Mouse (Mus musculus) layer of hippocampus, postnatal 14 days (tissue): Measurements from ENCODE around the gene Nphs1. TPM values are rescaled to one million over a fixed set of nuclear protein-coding genes. Genes with fewer than 3 reads are reported as not detected.
"Not testable (repeated sequence)": the region's sequence is repeated elsewhere in the genome, so short reads cannot be mapped to it uniquely, and the experiment has no call there.

Source experiments
- DNase-seq, 2 experiments: peaks; one replicate each; pipeline ENCODE4 v3.0.0; 2021 to 2022; ENCODE audit warnings: low spot score in 2 of 2, mixed read lengths in 1 of 2
- total RNA-seq, 2 experiments: library from RNA; stranded (reverse); gene quantifications; 2 replicates each; pipeline ENCODE4 v1.2.3; 2021

Nphs1 gene
- total RNA-seq, 2 experiments from 2014 or later: 1.2 to 1.3 TPM

DNA sequence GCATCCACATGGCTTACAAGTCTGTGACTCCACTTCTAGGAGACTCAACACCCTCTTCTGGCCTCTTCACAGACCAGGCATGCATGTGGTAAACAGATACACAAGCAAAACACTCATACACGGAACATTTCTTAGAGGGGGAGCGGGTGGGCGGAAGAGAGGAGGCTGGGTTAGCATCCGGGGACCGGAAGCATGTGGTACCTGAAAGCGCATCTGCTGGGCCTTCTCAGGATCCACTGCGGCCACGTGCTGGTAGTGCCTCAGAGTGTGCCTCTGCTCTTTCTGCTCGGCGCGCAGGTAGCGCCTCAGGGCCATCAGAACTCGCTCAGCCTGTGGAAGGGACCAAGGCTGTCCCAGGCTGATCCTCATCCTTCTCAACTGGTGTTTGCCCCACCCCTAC is 18.4 kb upstream of the Nphs1 start:
- no peak for DNase-seq

DNA sequence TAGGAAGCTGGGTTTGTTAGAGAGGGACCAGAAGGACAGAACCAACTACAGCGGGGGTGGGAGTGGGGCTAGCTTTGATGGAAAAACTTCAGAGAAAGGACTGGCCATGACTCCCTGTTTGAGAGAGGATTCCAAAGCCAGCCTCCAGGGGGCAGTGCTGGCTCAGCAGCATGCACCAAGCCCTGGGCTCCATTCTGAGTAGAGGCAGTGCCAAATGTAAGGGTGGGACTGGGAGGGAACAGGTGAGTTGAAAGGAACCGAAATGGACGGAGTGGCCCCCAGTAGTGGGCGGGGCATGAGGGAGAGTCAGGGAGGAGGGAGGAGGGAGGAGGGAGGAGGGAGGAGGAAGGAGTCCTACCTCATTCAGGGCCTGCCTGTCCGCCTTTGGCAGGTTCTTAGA is 17.4 kb upstream of the Nphs1 start:
- DNase-seq: peak; percentile 63 to 64

DNA sequence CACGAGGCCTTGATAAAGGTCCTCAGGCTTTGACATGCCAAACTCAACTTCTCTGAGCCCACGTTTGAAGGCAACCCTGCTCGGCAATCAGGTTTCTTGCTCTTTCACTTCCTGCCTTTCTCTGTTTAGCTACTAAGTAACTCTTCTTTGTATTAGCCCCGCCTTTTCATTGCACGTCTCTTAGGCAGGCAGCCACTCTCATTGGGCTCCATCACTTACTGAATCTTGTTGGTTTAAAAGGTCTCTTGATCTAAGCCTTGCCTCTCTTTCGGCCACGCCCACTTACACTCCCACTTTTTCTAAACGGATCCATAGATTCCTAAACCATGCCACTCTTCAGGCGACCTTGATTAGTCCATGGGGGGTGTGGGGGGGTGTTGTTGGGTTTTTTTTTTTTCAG is 14.4 kb upstream of the Nphs1 start:
- DNase-seq: no peak

DNA sequence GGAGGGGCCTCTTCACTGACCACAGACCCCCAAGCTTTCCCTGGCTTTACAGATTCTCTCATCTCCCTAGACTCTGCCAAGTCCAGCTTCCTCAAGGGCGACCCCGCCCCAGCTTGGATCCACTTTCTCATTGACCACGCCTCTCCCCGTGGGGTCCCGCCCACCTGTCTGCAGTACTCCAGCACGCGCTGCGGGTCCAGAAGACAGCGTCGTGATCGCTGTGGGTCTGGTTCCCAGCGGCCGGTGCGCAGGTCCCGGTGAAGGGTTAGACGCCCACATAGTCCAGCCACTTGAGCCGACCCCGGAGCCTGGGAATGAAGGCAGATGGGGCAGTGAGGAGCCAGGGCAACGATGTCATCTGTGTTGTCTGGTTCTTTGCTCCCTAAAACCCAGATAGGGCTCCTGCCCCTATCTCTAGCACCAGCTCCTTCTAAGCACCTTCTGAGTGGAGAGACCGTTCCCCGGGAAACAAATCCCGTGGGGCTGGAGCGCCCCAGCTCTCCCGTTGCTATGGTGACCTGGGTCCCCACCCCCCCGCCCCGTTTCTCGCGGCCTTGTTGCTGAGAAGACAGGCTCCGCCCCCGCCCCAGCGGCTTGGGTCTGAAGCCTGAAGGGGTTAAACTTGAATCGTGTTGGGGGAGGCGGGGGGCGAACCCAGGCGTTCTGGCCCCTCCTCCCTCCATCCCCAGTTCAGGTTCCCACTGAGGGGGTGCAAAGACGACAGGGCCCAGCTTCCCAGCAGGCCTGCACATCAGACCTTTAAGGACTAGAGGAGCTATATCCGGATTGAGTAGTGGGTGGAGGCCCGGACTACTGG is 13.8 kb upstream of the Nphs1 start:
- DNase-seq: peak; percentile 76 to 82

DNA sequence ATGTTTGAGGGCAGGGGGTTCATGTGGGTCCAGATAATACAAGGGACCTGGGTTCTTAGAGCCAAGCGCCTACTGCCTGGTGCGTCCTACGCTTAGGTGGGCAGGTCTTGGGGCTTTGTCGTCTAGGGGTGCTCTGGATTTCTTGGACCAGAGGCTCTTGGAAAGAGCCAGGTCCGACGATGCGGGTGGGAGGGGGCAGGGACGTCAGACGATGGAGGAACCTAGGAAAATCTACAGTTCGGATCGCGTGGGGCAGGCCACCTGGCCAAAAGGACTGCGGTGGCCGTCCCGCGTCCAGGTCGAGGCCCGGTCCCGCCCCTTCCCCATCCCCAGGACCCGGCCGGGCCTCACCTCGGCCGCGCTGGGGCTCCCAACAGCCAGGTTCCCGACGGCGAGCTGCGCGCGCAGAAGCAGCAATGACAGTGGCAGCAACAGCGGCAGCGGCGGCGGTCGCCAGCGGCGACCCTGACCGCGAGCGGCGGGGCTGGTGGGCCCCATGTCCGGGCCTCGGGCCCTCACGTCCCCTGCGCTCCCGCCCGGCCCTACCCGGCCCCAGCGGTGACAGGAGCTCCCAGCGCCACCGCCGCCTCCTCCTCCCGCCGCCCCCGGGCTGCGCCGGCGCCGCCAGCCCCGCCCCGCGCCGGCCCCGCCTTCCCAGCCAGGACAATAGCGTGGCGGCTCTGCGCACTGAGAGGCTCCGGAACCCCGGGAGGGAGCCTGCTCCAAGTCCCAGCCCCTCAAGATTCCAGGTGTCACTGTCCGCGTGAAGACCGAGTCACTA is 13.0 kb upstream of the Nphs1 start, which contains the start of gene Aplp1:
TSS of gene Aplp1 (minus strand) at position 565 of the 781 bp plus-strand sequence.
- DNase-seq: peak; percentile 69 to 73

DNA sequence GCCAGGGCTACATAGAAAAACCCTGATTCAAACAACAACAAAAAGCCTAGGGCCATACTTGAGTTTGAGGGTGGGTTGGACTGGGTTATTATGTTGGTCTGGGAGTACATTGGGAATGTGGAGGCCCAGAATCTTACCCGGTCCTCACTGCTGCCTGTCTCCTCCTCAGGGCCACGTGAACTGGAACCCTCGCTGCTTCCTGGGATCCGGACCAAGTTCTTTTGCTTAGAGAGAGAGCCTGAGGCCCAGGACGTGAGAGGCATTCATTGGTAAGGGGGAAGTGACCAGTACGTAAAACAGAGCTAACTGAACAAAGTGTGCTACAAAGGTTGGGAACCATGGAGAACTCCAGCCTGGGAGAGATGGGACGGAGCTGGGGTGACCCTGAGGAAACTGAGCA is 7.9 kb upstream of the Nphs1 start:
- DNase-seq: peak in 1 of 2 experiments; percentile 48

DNA sequence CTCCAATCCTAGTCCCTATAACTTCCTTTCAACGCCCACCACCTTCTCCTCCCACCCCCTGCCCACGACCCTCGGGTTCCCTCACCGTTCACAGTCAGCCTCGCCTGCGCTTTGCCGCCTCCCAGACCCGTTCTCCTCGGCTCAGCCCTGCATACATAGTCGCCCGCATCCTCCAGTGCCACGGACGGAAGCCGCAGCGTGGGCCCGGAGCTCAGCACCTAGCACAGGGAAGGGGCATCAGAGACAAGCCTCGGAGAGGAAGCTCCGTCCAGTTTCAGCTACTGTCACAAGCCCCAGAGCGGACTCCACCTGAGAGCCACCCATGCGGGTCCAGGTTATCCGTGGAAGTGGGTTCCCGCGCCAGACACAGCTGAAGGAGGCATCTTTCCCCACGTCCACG is 4.8 kb upstream of the Nphs1 start:
- no peak for DNase-seq

DNA sequence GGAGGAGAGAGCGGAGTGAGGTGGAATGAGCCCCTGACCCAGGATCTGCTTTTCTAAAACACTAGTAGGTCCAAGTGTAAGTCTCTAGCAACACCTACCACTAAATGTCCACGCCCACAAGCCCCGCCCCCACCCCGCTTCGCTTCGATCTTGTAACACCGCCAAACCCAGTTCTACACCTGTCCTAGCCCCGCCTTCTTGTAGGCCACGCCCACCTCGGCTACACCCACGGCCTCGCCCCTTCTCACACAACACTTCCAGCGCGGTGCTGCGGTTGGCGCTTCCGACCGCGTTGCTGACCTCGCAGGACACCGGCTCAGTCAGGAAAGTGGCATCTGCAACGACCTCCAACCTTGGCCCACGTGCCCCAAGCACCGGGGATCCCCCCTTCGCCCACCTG is 4.3 kb upstream of the Nphs1 start:
- no peak for DNase-seq

DNA sequence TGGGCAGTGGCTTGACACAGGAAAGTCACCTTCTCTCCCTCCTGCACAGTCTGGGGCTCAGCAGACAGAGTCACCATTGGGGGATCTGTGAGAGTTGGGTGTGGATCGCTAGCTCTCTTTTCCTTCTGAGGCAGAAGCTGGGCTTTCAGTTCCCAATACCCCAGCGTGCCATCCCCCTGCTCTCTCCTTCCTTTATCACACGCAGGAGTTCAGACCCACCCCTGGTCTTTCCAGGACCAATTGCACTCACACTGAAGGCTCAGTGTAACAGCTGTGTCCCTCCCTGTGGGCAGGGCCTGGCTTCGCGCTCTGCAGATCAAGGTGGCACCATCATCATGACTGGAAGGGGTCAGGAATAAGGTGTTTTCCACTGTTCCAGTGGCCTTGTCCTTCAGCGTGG is 3.9 kb upstream of the Nphs1 start:
- no peak for DNase-seq

DNA sequence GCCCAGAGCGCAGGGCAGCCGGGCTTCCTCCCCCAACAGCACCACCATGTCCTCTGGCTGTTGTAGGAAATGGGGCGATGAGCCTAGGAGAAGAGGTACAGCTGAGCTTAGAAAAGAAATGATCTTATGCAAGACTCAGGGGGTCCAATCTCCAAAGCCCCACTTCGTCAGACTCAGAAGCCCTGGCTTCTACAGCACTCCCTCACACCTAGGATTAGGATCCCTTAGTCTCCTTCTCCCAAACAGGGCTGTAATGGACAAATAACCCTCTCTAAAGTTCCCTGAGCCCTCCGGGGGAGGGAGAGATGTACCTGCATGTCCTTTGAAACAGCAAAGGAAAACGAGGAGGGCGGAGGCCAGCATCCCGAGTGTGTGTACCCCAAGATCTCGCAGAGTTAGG is 1.6 kb upstream of the Nphs1 start:
- DNase-seq: no peak

DNA sequence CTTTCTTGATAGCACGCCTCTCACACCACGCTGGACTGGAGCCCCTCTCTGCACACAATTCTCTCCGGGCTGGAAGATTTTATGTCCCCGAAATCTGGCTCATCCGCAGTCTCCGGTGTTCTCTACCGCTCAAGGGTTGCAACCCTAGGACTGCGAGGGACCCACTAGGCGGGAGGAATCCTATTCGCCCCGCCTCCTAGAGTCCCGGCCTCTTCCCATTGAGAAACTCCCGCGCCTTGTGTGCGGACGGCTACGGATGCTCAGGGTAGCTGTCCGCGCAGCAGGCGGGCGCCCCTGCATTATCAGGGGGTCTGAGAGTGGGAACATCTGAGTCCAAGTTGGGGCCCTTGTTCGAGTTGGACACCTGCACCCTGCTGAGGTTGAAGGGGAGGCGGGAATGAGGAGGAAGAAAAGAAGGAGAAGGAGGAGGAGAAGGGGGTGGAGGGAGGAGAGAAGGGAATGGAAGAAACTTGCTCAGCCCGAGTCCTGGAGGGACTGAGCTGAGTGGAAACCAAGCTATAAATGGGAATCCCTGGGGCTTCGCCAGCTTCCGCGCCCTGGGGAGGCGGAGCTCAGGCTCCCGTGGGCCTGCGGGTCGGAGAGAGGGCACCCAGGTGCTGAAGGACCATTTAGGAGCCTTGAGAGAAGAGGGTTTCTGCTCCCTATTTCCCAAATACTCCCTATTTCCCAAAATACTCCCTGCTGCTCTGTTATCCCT is 1.0 kb upstream of the Nphs1 start:
- DNase-seq: no peak

DNA sequence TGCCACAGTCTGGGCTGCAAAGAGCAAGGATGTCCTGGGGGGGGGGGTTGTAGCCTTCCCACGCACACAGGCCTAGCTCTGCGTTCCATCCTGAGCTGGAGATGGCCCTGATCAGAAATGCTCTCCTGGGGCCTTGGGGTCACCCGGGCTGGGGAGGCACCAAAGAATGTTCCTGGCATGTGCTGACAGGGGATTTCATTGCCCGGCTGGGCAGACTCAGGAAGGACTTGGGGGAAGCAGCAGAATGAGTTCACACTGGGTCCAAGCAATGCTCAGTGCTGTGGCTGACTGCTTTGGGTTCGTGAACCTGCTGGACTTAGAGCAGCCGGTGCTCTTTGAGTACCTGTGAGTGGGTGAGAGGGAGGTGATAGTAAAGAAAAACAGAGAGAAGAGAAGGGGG is 1.4 kb downstream of the Nphs1 start:
- DNase-seq: no peak

DNA sequence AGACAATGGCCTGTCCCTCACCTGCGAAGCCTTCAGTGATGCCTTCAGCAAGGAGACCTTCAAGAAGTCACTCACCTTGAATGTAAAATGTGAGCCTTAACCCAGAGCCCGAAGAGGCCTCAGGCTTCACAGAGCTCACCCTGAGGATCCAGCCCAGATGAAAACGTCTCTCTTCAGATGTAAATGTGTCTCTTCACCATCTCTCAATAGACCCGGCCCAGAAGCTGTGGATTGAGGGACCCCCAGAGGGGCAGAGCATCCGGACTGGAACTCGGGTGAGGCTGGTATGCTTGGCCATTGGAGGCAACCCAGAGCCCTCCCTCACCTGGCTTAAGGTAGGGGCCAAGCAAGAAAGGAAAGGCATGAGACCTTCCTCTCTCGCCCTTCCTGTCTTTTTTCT is 5.5 kb downstream of the Nphs1 start:
- no peak for DNase-seq

DNA sequence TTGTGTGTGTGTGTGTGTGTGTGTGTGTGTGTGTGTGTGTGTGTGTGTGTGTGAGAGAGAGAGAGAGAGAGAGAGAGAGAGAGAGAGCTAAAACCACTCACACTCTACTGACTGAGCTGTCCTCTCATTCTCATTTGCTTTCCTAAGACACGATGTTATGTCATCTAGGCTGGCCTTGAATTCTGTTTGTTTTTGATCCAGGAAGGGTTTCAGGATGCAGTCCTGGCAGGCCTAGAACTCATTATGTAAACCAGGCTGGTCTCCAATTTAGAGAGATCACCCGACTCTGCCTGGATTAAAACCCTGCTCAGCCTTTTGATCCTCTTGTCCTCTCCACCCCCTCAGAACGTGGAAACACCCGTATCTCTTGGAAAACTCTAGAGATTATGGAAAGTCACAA is 5.9 kb downstream of the Nphs1 start:
- DNase-seq: no peak

DNA sequence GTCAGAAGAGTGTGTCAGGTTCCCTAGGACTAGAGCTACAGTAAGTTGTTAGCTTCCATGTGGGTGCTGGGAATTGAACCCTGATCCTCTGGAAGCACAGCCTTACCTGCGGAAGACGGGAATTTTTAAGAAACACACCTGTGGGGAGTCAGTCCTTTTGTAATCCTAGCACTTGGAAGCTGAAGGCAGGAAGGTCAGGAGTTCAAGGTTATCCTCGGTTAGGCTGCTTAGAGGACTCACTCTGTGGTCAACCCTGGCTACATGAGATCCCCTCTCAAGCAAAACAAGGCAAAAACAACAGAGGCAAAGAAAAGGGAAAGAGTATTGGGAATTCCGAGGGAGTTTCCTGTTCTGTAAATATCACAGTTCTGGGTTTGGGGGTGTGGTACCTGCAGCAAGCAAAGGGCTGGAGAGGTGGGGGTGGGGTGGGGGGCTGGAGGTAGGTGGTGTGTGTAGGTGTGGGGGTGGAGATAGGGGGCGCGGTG is 6.7 kb downstream of the Nphs1 start:
- DNase-seq: no peak

DNA sequence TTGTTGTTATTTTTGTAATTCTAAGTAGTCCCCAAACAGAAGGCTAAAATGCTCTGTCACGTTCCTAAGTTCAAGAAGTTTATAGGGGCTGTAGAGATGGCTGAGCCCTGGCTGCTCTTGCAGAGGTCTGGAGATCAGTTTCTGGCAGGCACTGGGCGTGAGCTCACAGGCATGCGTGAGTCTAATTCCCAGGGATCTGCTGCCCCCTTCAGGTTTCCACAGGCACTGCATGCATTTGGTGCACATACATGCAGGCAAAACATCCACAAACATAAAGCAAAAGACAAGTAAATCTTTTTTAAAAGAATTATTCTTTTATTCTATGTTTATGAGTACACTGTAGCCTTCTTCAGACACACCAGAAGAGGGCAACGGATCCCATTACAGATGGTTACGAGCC is 14.3 kb downstream of the Nphs1 start:
- peak in 1 of 2 experiments; percentile 55 for DNase-seq

DNA sequence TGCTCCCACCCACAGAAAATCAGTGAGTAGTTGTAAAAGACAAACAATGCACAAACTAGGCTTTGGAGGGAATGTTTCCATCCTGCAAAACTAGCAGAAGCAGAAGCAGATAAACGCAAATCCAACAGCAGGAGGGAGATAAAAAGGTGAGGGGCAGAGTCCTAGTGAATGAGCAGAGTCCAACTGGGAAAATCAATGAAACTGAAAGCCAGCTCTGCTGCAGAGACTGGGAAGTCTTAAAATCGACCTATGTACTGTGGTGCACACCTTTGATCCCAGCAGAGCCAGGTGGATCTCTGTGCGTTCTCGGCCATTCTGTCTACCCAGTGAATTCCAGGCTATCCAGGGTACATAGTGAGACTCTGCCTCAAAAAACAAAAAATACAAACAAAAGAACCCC is 16.9 kb downstream of the Nphs1 start:
- no peak for DNase-seq

DNA sequence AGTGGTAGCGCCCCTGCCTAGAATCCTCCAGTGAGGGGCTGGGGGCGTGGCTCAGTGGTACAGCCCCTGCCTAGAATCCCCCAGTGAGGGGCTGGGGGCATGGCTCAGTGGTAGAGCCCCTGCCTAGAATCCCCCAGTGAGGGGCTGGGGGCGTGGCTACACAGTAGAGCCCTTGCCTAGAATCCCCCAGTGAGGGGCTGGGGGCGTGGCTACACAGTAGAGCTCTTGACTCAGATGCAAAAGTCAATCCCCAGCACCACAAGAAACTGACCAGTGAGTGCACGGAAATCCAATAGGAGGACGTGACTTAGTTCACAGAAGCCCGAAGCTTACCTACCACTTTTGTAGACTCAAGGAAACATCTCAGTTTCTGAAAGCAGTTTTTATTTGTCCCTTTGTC is 18.0 kb downstream of the Nphs1 start:
- DNase-seq: not testable (repeated sequence)

DNA sequence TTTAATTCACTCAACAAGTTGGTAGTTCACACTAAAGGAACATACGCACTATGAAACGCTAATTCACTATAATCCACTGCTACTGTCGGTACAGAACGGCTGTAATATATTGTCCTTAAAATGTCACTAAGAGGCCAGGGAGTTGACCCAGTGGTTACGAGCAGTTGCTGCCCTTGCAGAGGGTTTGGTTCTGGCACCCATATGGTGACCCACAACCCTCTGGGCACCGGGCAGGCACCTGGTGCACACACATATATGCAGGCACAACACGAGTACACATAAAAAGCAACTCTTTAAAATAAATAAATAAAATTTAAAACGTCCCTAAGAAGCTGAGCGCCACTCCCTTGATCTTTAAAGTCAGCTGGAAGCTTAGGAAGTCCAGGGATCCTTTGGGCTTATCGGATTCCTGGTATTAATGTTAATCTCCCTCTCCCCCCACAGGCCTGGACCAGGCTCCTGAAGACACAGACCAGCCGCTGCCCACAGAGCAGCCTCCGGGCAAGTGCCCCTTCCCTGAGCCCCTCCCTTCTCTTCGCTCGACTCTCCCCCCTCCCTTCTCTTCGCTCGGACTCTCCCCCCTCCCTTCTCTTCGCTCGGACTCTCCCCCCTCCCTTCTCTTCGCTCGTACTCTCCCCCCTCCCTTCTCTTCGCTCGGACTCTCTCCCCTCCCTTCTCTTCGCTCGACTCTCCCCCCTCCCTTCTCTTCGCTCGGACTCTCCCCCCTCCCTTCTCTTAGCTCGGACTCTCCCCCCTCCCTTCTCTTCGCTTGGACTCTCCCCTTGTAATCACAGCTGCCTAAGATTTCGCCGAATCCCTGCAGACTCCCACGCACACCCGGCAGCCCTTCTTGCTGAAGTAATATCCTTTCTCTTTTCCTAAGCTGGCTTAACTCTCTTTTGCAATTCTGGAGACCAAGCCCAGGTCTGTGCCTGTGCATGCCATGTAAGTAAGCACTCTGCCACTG is 19.6 kb downstream of the Nphs1 start:
- DNase-seq: no peak

DNA sequence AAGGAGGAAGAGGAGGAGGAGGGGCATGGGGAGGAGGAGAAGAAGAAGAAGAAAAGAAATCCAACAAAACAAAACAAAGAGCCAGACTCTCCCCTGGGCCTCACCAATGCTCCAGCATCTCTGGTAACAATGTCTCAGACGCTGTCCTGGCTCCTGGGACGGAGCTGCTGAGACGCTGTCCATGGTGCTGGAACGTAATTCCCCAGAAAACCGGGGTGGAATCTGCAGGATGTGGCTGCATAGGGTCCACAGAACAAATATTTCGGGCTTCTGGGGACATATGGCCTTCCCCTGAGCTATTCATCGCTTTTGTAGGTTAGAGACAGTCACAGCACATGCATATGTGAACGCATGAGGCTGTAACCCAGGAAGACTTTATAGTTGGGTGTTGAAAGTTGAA is 26.1 kb downstream of the Nphs1 start:
- DNase-seq: no peak
